Mouse (Mus musculus) left cerebral cortex, adult 11 months (tissue): ENCODE data around the gene Pnpt1.

Experiments used
- DNase-seq: peaks from one replicate; pipeline ENCODE4 v3.0.0; 2022; ENCODE audit warnings: low spot score

Pnpt1 gene

DNA sequence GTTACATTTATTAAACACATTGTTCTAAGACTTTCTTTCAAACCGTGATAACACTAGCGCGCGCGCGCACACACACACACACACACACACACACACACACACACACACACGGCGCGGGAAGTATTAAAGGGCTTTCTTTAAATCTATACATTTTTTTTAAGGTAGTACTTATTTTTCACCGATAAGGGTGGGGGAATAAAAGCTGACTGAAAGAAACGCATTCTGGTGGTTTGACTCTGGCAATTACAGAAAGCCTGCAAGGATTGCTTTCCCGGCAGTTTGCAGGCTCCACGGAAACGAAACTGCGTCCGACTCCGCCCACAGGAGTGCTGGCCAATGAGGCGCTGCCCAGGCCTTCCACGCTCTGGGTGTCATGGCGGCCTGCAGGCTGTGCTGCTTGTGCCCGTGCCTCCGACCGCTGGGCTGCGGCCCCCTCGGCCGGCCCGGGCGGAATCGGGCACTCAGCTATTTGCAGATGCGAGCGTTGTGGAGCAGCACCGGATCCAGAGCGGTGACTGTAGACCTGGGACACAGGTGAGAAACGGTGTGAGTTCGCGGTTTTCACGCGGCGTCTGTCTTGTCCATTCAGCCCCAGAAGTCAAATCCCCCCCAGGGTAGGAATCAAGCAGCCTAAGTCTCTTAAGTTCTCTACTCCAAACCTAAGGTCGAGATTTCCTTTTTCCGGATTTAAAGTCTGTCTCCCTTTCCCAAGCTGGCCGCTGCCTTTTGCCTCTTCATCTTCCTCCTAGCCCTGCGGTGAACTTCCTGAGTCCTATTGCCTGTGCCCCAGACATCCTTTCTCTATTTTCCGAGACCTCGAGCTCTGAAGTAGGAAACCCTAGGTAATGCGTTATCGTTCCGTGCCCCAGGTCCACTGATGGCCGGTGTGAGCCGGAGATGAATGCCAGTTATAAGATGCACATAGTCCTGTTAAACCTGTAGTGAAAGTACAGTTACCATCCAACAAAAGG lies at the start of gene Pnpt1:
Gene Pnpt1 (plus strand): TSS at position 360 of the 971 bp plus-strand sequence.
- peak; percentile 85 for DNase-seq

DNA sequence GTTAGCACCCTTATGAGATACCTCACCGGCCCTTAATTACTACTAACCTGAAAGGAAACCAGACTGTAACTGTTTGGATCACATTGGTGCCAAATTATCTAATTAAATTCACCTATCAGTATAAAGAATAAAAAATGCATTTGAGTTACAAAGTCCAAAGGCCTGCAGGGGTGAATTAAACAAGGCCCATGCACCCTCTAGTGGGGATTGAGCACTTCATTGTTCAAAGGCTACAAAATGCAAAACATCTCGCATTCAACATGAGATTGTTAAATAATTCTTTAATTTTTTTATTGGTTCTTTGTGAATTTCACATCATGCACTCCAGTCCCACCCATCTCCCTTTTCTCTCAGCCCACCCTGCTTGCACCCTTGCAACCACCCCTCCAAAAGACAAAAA lies 38.1 kb upstream of the Pnpt1 start:
- no peak for DNase-seq

DNA sequence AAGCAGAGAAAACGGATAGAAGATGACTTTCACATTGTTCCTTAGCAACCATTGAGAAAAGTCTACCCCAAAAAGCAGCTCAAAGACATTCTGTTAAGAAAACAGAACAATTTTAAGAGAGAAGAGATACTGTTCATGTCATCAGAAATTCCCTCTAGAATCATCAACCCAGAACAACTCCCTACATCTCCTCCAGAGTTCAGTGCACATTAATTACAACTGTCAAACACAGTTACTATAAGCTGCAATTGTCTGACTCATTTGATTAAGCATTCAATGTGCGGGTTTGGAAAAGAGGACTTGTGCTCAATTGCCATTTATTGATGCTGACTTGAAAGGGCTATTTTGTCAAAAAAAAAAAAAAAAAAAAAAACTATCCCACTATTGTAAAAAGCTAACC lies 31.6 kb upstream of the Pnpt1 start:
- no peak for DNase-seq

DNA sequence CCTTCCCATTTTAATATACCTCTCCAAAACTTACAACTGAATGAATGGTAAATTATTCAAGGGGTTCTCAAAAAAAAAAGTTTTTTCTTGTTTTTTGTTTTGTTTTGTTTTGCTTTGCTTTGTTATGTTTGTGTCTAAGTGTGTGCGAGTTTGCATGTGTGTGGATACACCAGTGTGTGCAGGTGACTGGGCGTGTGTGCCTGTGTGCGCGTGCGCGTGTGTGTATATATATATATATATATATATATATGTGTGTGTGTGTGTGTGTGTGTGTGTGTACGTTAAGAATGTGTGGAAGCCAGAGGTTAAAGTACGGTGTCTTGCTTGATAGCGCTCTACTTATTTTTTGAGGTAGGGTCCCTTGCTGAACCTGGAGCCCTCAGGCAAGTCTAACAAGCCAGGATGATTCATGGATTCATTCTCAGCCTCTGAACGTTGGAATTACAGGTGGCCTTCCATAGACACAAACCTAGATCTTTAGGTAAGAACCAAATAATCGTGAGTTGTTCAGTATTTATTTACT lies 621 bp upstream of the Pnpt1 start:
- no peak for DNase-seq

DNA sequence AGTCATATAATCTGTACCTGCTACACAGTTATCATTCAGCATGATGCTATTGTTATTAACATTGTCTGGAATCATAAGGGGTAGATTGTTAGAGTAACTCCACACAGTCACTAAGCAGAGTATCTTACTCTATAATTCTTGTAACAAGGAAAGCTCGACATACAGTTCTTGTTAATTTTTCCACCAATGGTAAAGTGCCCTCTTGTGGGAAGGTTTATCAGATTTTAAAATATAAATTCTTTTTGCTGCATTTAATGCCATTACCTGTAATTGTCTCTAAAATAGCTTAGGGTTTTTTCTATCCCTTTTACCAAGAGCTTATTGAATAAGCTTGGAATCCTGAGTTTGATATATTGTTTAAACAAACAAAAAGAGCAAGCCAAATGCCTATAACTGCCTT lies 10.1 kb downstream of the Pnpt1 start:
- DNase-seq, result no peak

DNA sequence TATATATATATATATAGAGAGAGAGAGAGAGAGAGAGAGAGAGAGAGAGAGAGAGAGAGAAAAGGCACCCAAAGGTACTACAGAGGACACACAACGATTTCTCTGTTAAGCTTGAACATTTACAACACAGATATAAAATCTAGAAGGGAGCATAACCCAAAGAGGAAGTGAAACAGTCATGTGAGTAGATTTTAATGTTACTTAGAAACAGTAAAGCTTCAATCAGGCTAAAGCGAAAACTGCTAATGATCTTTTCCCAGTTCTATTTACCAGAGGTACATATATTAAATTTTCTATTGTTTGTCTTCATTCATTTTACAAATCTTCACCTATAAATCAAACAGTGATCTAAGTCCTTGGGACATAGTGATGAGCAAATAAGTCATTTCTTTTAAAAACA lies 18.4 kb downstream of the Pnpt1 start:
- DNase-seq, result no peak

DNA sequence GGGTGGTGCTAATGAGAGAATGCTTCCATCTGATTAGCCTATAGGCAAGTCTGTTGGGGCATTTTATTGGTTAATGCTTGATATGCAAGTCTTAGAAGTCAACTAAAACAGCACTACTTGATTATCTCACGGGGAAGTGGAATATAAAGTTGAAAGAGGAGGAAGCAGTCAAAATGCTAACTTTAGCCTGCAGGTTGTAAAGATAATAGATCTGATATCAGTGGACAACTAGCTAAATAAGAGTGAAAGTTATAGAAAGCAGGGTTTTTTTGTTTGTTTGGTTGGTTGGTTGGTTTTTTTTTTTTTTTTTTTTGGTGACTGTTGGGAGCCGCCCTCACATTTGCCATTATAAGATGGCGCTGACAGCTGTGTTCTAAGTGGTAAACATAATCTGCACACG lies 33.0 kb downstream of the Pnpt1 start:
- no peak for DNase-seq

DNA sequence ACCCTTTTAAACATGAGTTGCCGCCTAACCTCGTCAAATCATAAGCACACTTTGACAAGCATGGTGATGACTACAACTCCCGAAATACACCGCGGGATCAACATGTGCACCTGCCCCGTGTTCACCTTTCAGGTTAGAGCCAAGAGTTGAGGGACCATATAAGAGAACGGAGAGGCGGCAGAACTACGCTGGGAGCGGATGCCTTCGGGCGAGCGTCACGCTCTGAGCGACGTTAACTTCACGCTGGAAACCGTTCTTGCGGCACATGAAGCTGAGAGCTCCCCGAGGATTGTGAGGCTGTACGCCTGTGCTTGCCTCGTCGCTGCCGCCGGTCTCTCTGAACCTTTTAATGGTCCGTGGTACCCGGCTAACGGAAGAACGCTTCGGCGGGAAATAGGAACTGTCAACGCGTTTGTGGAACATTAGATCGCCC lies 41.4 kb downstream of the Pnpt1 start:
- DNase-seq, result peak; percentile 51

DNA sequence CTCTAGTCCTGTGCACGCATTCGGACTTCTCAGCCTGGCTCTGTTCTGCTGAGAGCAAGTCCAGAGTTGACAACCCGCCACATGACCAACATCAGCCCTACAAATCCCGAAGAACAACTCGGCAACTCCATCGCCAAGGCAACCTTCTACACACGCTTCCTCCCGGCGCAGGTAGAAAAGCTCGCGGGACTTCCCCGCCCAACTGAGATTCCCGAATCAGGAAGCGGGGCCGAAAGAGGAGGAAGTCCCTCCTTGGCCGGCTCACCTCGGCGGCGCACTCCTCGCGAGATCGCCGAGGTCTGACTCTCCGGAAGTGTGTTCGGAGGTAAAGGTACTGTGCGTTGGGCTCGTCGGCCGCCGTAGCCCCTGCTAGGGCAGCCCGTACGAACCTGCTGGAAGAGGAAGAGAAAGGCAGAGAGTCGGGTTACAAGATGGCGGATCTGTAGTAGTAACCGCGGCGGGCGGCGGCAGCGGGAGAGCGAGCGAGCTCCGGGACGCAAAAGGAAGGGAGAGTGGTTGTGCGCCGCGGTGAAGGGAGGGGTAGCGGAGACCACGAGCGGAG lies 42.1 kb downstream of the Pnpt1 start, which contains the start of gene Ppp4r3b:
Gene Ppp4r3b (plus strand): TSS at position 328 of the 562 bp plus-strand sequence.
- DNase-seq, result peak; percentile 97

DNA sequence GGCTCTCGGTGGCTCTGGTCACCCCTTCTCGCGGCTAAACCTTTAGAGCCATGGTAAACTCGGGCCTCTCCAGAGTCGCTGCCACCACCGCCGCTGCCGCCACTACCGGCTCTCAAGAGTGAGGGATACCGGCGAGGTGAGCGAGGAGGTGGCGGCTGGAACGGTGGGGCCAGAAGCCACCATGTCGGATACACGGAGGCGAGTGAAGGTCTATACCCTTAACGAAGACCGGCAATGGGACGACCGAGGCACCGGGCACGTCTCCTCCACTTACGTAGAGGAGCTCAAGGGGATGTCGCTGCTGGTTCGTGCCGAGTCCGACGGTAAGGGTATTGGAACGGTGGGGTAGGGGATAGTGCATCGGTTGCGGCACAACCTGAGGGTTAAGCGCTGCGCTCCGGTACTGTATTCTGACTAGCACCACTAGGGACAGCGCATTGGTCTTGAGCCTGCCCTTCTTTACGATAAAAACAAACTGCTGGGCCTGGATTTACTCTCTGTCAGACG lies 42.6 kb downstream of the Pnpt1 start:
- DNase-seq, result peak; percentile 47

DNA sequence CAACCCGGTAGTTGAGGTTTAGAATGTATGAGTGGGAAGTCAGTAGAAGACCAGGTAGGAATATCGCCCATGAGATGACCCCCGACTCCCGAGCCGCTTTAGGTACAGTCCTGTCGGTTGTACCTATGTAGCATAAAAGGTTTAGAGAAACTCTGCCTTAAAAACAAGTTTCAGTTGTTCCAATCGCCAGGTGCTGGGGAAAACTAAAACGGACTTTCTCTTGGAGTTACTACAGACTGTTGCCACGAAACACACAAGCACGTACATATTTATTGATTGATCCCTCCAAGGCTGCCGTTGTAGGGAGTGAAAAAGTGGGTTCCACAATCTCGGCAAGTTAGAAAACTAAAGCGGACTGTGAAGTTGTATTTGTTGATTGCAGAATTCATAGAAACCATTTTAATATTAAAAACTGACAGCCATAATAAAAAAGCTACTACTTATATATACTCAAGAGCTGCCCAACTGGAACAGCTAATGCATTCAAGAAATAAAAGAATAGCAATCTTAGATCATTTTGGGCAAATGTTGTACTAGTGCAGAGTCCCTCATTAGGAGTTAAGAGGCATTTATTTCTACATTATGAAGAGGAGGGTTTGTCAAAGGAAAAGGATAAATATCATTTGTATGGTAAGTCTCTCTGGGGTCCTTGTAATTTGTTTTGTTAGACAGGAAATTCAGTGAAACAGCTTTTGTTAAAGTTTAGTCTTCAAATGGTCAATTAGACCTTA lies 43.3 kb downstream of the Pnpt1 start:
- no peak for DNase-seq

DNA sequence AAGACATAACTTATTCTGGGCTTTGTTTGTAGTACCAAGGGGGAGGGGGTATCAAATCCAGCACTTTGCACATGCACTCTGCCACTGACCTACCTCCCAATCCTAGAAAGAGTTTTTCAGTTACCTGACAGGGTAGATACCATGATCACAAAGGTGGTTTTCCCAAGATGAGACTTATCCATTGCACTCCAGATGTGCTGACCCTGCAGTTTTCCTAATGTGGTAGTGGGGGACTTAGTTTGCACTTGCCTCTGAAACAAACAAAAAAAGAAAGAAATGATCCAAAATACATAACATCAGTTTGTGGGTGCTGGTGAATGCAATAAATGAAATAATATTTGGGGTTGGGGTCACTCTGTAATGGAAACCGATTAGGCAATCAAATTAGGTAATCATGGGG lies 48.8 kb downstream of the Pnpt1 start:
- no peak for DNase-seq

DNA sequence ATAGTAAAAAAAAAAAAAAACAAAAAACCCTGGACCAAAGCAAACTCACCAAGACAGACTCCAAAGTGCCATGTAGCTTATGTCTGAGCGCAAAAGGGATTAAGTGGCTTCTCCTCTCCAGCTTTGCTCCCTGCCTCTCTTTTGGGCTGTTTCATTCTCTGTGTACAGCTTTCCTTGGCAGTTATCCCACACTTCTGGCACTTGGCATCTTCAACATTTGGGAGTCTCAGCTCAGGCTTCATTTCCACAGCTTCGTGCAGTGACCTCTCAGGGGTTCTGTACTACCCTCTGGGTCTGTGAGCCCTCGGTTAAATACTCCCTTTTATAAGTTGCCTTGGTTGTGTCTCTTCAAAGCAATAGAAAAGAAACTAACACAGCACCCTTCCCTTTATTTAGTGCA lies 50.1 kb downstream of the Pnpt1 start:
- no peak for DNase-seq

DNA sequence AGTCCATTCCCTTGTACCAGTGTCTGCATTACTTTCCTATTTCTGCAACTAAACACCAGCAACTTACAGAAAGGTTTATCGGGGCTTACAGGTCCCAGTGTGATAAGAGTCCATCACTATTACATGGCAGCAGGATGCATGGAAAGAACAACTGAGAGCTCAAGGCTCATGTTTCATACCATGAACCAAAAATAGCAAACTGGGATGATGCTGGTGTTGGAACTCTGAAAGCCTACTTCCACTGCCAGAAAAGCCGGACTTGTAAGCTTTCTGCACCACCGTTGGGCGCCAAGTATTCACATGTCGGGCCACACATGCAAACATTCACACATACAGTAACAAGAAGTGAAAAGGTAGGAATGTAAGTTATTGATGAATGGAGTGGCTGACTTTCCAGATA lies 51.2 kb downstream of the Pnpt1 start:
- DNase-seq, result no peak

DNA sequence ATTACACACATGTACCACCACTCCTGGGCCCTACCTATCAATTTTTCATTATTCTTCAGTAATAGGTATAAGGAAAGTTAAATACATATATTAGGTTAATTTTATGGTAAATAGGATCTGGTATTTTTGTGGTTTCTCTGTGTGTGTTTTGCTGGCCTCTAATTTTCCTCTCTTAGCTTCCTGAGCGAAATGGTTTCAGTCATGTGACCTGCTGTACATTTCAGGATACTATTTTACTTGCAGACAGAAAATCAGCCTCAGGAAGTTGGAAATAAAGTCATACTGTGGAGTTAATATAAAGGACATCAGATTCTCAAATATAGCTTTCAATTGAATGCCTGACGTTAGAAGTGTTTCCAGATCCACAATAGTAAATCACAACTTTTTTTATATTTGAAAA lies 58.4 kb downstream of the Pnpt1 start:
- no peak for DNase-seq

DNA sequence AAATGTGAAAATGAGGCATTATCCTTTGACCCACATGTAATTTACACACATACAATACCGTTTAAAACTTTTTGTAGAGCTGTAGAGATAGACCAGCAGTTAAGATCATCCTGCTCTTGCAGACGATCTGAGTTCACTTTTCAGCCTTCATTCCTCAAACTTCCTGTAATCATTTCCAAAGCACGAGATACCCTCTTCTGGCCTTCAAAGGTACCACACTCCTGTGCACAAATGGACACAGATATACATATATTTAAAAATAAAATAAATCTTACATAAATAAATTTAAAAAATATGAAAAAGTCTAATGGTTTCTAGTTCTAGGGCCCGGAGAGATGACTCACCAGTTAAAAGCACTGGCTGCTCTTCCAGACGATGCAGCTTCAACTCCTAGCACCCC lies 73.1 kb downstream of the Pnpt1 start:
- DNase-seq, result no peak

DNA sequence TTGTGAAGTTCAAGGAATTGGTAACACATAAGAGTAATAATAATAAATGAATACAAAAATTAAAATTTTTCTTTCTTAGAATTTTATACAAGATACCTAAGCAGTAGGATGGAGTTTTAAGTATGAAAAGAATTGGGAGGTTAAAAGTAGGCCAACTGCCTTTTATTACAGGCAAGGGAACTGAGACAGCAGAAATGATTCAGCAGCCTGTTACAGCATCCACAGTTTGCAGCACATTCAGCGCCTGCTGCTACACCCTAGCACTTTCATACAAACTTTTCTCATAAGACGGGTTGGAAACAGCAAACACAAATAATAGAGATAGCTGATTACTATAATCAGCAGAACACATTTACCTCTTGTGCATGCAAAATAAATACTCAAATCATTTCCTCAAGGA lies 79.2 kb downstream of the Pnpt1 start:
- no peak for DNase-seq
